Mouse (Mus musculus): ENCODE data around the gene AW011738.

DNA sequence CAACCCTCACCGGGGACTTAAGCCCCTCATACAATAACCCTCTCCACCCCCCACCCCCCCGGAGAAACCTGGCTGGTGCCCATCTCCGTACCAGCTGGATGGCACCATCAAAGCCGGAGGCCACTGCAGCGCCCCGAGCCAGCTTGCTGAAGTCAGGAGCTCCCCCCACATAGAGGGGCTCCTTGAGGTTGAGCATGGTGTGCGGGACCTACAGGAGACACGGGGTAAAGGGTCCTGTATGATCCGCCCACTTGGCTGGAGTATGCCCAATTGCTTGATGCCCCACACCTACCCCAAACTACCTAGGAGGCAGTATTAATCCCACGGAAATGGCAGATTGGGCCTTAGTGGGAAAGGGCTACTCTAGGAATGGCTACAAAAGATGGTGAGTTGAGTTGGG is 34.0 kb upstream of the AW011738 start:
- TF ChIP-seq CTCF (conservative IDR thresholded peaks at IDR 0.05; ENCODE audit: low read length) (no peak), NANOG (IDR thresholded peaks at IDR 0.05; ENCODE audit: borderline replicate concordance, low read length) (no peak), POU5F1 (IDR thresholded peaks at IDR 0.05; ENCODE audit: borderline replicate concordance, low read length) (no peak)

All from E14TG2a.4 (cell line).